Mouse (Mus musculus): ENCODE measurements at regions not wholly inside any gene's neighbourhood (a gene's known extent, or its start where the extent isn't known, plus 50 kb on each side); places are given as distances from the start of the nearest gene placed in this dataset.

GRCm38 (mm10) chr16:92979620-92980330 lies 153.8 kb upstream of the Runx1 start:
- Histone ChIP-seq H3K27ac (ENCODE audit: control insufficient read depth, insufficient read depth, low read depth, low read length) (no peak overlapping the region), H3K36me3 (ENCODE audit: control insufficient read depth, insufficient read depth, low read length) (no peaks in the 10 kb centered on the region)
- TF ChIP-seq POLR2A (IDR thresholded peaks at IDR 0.05; ENCODE audit: control insufficient read depth, low read depth, low read length) (no peak), CTCF (IDR thresholded peaks at IDR 0.05; ENCODE audit: control insufficient read depth, insufficient read depth, insufficient replicate concordance, low read depth, low read length) (no peak)

GRCm38 (mm10) chr16:92976097-92976496 lies 150.1 kb upstream of the Runx1 start:
- no peak overlapping the region for H3K27ac ChIP-seq (ENCODE audit: control insufficient read depth, insufficient read depth, low read depth, low read length)
- H3K4me1 ChIP-seq (ENCODE audit: control insufficient read depth, insufficient read depth, low read length): no peaks in the 10 kb centered on the region
- H3K27me3 ChIP-seq (ENCODE audit: control insufficient read depth, insufficient read depth, low read length): no peaks in the 10 kb centered on the region
- H3K36me3 ChIP-seq (ENCODE audit: control insufficient read depth, insufficient read depth, low read length): no peaks in the 10 kb centered on the region
- H3K4me3 ChIP-seq (ENCODE audit: control insufficient read depth, low read depth, low read length): no peak overlapping the region
- TF ChIP-seq POLR2A (IDR thresholded peaks at IDR 0.05; ENCODE audit: control insufficient read depth, low read depth, low read length): no peak
- TF ChIP-seq CTCF (IDR thresholded peaks at IDR 0.05; ENCODE audit: control insufficient read depth, insufficient read depth, insufficient replicate concordance, low read depth, low read length): no peak

More at GRCm38 (mm10) chr16:92979620-92980330, 153.8 kb upstream of the Runx1 start:
- no peaks in the 10 kb centered on the region for H3K27me3 ChIP-seq (ENCODE audit: control insufficient read depth, insufficient read depth, low read length)
- H3K4me1 ChIP-seq (ENCODE audit: control insufficient read depth, insufficient read depth, low read length): no peaks in the 10 kb centered on the region
- H3K4me3 ChIP-seq (ENCODE audit: control insufficient read depth, low read depth, low read length): no peak overlapping the region

GRCm38 (mm10) chr16:92975090-92975489 lies 149.1 kb upstream of the Runx1 start:
- TF ChIP-seq POLR2A (IDR thresholded peaks at IDR 0.05; ENCODE audit: control insufficient read depth, low read depth, low read length) (no peak), CTCF (IDR thresholded peaks at IDR 0.05; ENCODE audit: control insufficient read depth, insufficient read depth, insufficient replicate concordance, low read depth, low read length) (no peak)
- Histone ChIP-seq H3K4me3 (ENCODE audit: control insufficient read depth, low read depth, low read length) (no peak overlapping the region), H3K36me3 (ENCODE audit: control insufficient read depth, insufficient read depth, low read length) (no peaks in the 10 kb centered on the region), H3K4me1 (ENCODE audit: control insufficient read depth, insufficient read depth, low read length) (no peaks in the 10 kb centered on the region), H3K27me3 (ENCODE audit: control insufficient read depth, insufficient read depth, low read length) (no peaks in the 10 kb centered on the region), H3K27ac (ENCODE audit: control insufficient read depth, insufficient read depth, low read depth, low read length) (no peak overlapping the region)

- Histone ChIP-seq H3K36me3 (ENCODE audit: control insufficient read depth, insufficient read depth, low read length) (no peaks in the 10 kb centered on the region), H3K4me1 (ENCODE audit: control insufficient read depth, insufficient read depth, low read length) (no peaks in the 10 kb centered on the region), H3K27ac (ENCODE audit: control insufficient read depth, insufficient read depth, low read depth, low read length) (no peak overlapping the region), H3K27me3 (ENCODE audit: control insufficient read depth, insufficient read depth, low read length) (no peaks in the 10 kb centered on the region), H3K4me3 (ENCODE audit: control insufficient read depth, low read depth, low read length) (no peak overlapping the region)
- TF ChIP-seq POLR2A (IDR thresholded peaks at IDR 0.05; ENCODE audit: control insufficient read depth, low read depth, low read length) (no peak), CTCF (IDR thresholded peaks at IDR 0.05; ENCODE audit: control insufficient read depth, insufficient read depth, insufficient replicate concordance, low read depth, low read length) (no peak)
These were observed 146.7 kb upstream of the Runx1 start for GRCm38 (mm10) chr16:92972681-92973080.

- H3K4me3 ChIP-seq (ENCODE audit: control insufficient read depth, low read depth, low read length): no peak overlapping the region
- H3K36me3 ChIP-seq (ENCODE audit: control insufficient read depth, insufficient read depth, low read length): no peaks in the 10 kb centered on the region
- H3K27me3 ChIP-seq (ENCODE audit: control insufficient read depth, insufficient read depth, low read length): no peaks in the 10 kb centered on the region
- no peaks in the 10 kb centered on the region for H3K4me1 ChIP-seq (ENCODE audit: control insufficient read depth, insufficient read depth, low read length)
- H3K27ac ChIP-seq (ENCODE audit: control insufficient read depth, insufficient read depth, low read depth, low read length): no peak overlapping the region
- TF ChIP-seq POLR2A (IDR thresholded peaks at IDR 0.05; ENCODE audit: control insufficient read depth, low read depth, low read length) (no peak), CTCF (IDR thresholded peaks at IDR 0.05; ENCODE audit: control insufficient read depth, insufficient read depth, insufficient replicate concordance, low read depth, low read length) (no peak)
These were observed 146.0 kb upstream of the Runx1 start for GRCm38 (mm10) chr16:92971956-92972355.

- Histone ChIP-seq H3K36me3 (ENCODE audit: control insufficient read depth, insufficient read depth, low read length) (no peaks in the 10 kb centered on the region), H3K4me1 (ENCODE audit: control insufficient read depth, insufficient read depth, low read length) (no peaks in the 10 kb centered on the region), H3K27ac (ENCODE audit: control insufficient read depth, insufficient read depth, low read depth, low read length) (no peak overlapping the region), H3K27me3 (ENCODE audit: control insufficient read depth, insufficient read depth, low read length) (no peaks in the 10 kb centered on the region), H3K4me3 (ENCODE audit: control insufficient read depth, low read depth, low read length) (no peak overlapping the region)
- TF ChIP-seq CTCF (IDR thresholded peaks at IDR 0.05; ENCODE audit: control insufficient read depth, insufficient read depth, insufficient replicate concordance, low read depth, low read length): no peak
- TF ChIP-seq POLR2A (IDR thresholded peaks at IDR 0.05; ENCODE audit: control insufficient read depth, low read depth, low read length): no peak
These were observed 144.6 kb upstream of the Runx1 start for GRCm38 (mm10) chr16:92970587-92970986.

GRCm38 (mm10) chr16:92969036-92969435 lies 143.1 kb upstream of the Runx1 start:
- no peak overlapping the region for H3K27ac ChIP-seq (ENCODE audit: control insufficient read depth, insufficient read depth, low read depth, low read length)
- no peak for TF ChIP-seq POLR2A (IDR thresholded peaks at IDR 0.05; ENCODE audit: control insufficient read depth, low read depth, low read length)
- no peak for TF ChIP-seq CTCF (IDR thresholded peaks at IDR 0.05; ENCODE audit: control insufficient read depth, insufficient read depth, insufficient replicate concordance, low read depth, low read length)
- no peaks in the 10 kb centered on the region for H3K4me1 ChIP-seq (ENCODE audit: control insufficient read depth, insufficient read depth, low read length)
- H3K27me3 ChIP-seq (ENCODE audit: control insufficient read depth, insufficient read depth, low read length): no peaks in the 10 kb centered on the region
- H3K36me3 ChIP-seq (ENCODE audit: control insufficient read depth, insufficient read depth, low read length): no peaks in the 10 kb centered on the region
- no peak overlapping the region for H3K4me3 ChIP-seq (ENCODE audit: control insufficient read depth, low read depth, low read length)
